Comparison of ENCODE assay signal across 8 mouse cellular contexts in genomic region chrX:85919034-85919433, GRCm38 (mm10). TPM values are rescaled to one million over a fixed set of nuclear protein-coding genes. Genes with fewer than 3 reads are reported as not detected.
DNase-seq lines count a peak whose midpoint lies in the region; ATAC-seq and TF ChIP-seq lines count a peak whose summit lies in the region.

No protein-coding gene starts in this region.

- no peak overlapping the region for H3K9ac ChIP-seq in heart, embryonic 11.5 days (ENCODE audit: low read depth, low read length)
- H3K9ac ChIP-seq in ES-E14 (ENCODE audit: insufficient read depth, low read depth, low read length, poor library complexity, severe bottlenecking) = no peak overlapping the region

- H3K4me2 ChIP-seq in heart, embryonic 11.5 days = no peak overlapping the region

- H3K27me3 ChIP-seq in heart, embryonic 11.5 days (ENCODE audit: control insufficient read depth, insufficient read depth, low read length) = no peaks in the 10 kb centered on the region

- no peaks in the 10 kb centered on the region for H3K9me3 ChIP-seq in heart, embryonic 11.5 days (replicated peaks; ENCODE audit: control insufficient read depth, low read length)
- H3K9me3 ChIP-seq in ES-E14 (ENCODE audit: control insufficient read depth, insufficient read depth, low read depth, low read length) = no peaks in the 10 kb centered on the region

- WGBS in heart, embryonic 11.5 days (ENCODE audit: insufficient replicate concordance) = 35% methylated on average over 3 of the region's 3 CpGs

- no peaks in the 10 kb centered on the region for H3K4me1 ChIP-seq in heart, embryonic 11.5 days (ENCODE audit: control insufficient read depth, insufficient read depth, low read length)
- H3K4me1 ChIP-seq in ES-E14 (ENCODE audit: control insufficient read depth in 2 of 2, insufficient read depth in 2 of 2, low read length in 2 of 2, poor library complexity in 1 of 2) = no peaks in the 10 kb centered on the region

- no peak for ATAC-seq in heart, embryonic 11.5 days (replicated peaks; ENCODE audit: insufficient number of reproducible peaks, low FRiP score, low TSS enrichment)

- no peak overlapping the region for H3K27ac ChIP-seq in heart, embryonic 11.5 days (ENCODE audit: low read depth, low read length)
- H3K27ac ChIP-seq in ES-E14 (ENCODE audit: insufficient read depth, low read depth, low read length, poor library complexity, severe bottlenecking) = no peak overlapping the region

- H3K36me3 ChIP-seq in heart, embryonic 11.5 days (ENCODE audit: control insufficient read depth, insufficient read depth, low read length) = no peaks in the 10 kb centered on the region
- H3K36me3 ChIP-seq in ES-E14 (ENCODE audit: control insufficient read depth, insufficient read depth, low read length, poor library complexity, severe bottlenecking) = no peaks in the 10 kb centered on the region

- no peak overlapping the region for H3K4me3 ChIP-seq in heart, embryonic 11.5 days (ENCODE audit: low read depth, low read length)
- peak overlapping the region in 1 of 2 experiments; percentile 59; a peak in 2 of 4 replicates for H3K4me3 ChIP-seq in ES-E14 (ENCODE audit: insufficient read depth in 1 of 2, low read depth in 1 of 2, low read length in 2 of 2, poor library complexity in 1 of 2, severe bottlenecking in 1 of 2)

- in situ Hi-C loops in ES-E14 (cut with MboI; ENCODE audit: low sequenced_read_pairs in 2 of 2, unreplicated experiment in 2 of 2) = loop anchor here (10.0 to 25.0 kb wide), 2 partner anchors 232 to 244 kb away; no protein-coding TSS in a partner anchor

- peak; percentile 24 for DNase-seq in heart, adult 8-10 months (ENCODE audit: low spot score)
- peak; percentile 3 for DNase-seq in 3134 (ENCODE audit: extremely low read depth, insufficient read length, low spot score)
- no peak for DNase-seq in ES-E14 (ENCODE audit: low read depth, low spot score)
- peak; percentile 28 for DNase-seq in embryo, embryonic 9.5 days (ENCODE audit: extremely low spot score)
- peak; percentile 2 for DNase-seq in layer of hippocampus, adult 9-11 months
- peak; percentile 52 for DNase-seq in retina, postnatal 1 day
- DNase-seq in frontal cortex, postnatal 14 days (ENCODE audit: low spot score in 2 of 2) = no peak

TF ChIP-seq in ES-E14, 5 proteins besides CTCF, POLR2A, EP300 and RAD21:
- no peak for TF ChIP-seq CHD2 (IDR thresholded peaks at IDR 0.05; ENCODE audit: low read depth, low read length)
- TF ChIP-seq ZNF384 (IDR thresholded peaks at IDR 0.05; ENCODE audit: low read depth, low read length) = no peak
- no peak for TF ChIP-seq HCFC1 (IDR thresholded peaks at IDR 0.05; ENCODE audit: borderline replicate concordance, insufficient read depth, low read length)
- no peak for TF ChIP-seq MAFK (IDR thresholded peaks at IDR 0.05; ENCODE audit: insufficient read depth, low read depth, low read length)
- TF ChIP-seq ZC3H11A (IDR thresholded peaks at IDR 0.05; ENCODE audit: borderline replicate concordance, low read depth, low read length) = peak; percentile 65; the same call in 1 of the 2 replicates

RNA-seq across cellular contexts. Expression of gene 5430427O19Rik, which starts 48.9 kb away (rescaled TPM):
- under 1 TPM; 0.12 to 0.26 (median 0.19) TPM for total RNA-seq in heart, adult 8-10 months (2022)
- polyA plus RNA-seq in heart, embryonic 11.5 days (2014; fragmentation: Nextera tagmentation; extraction: Ambion mirVana) = 0.04 and 0.13 TPM in 2 replicates
- total RNA-seq in ES-E14 (2012; rRNA removed) = 0.04 TPM in 1 of 2 replicates, not detected in the other

Comparison
In these comparisons a context has a peak if more than half of its experiments do, and no peak if none do; other contexts are left out.
1. DNase-seq: peak in heart, adult 8-10 months (single experiment), 3134 (single experiment), embryo, embryonic 9.5 days (single experiment), layer of hippocampus, adult 9-11 months (single experiment) and retina, postnatal 1 day (single experiment); none in ES-E14 (single experiment) and frontal cortex, postnatal 14 days (0 of 2).